Mouse (Mus musculus) adrenal gland, postnatal 10 days (tissue): ENCODE results near the gene Hoxc10. TPM values are rescaled to one million over a fixed set of nuclear protein-coding genes. Genes with fewer than 3 reads are reported as not detected.
A peak's percentile ranks its signal among the peaks of the same experiment; 100 is the strongest.

ENCODE experiments used
- DNase-seq: peaks from one replicate; pipeline ENCODE4 v3.0.0; 2021; ENCODE audit warnings: mixed read lengths
- total RNA-seq, 2 experiments: library from RNA; stranded (reverse); gene quantifications; 2 replicates each; pipeline ENCODE4 v1.2.3; 2021

The Hoxc10 gene
- total RNA-seq, 2 experiments from 2014 or later, result 0.94 to 1.4 TPM

GRCm38 (mm10) chr15:102967511-102968397 is 1.2 kb downstream of the Hoxc10 start:
- no peak for DNase-seq

- DNase-seq, result no peak
Measured at GRCm38 (mm10) chr15:102969296-102969695, 2.7 kb downstream of the Hoxc10 start.

- no peak for DNase-seq
Measured at GRCm38 (mm10) chr15:102970740-102971139, 4.1 kb downstream of the Hoxc10 start.

GRCm38 (mm10) chr15:102972254-102972653 is 5.7 kb downstream of the Hoxc10 start:
- no peak for DNase-seq

- no peak for DNase-seq
Measured at GRCm38 (mm10) chr15:102972753-102973152, 6.2 kb downstream of the Hoxc10 start.

- DNase-seq, result no peak
Measured at GRCm38 (mm10) chr15:102975034-102975433, 8.4 kb downstream of the Hoxc10 start.

- no peak for DNase-seq
Measured at GRCm38 (mm10) chr15:102975688-102976111, 9.1 kb downstream of the Hoxc10 start.

GRCm38 (mm10) chr15:102976171-102976570 is 9.6 kb downstream of the Hoxc10 start, which contains the start of gene Hoxc9:
Gene Hoxc9, plus strand, starts transcription at chr15:102976439.
- no peak for DNase-seq

GRCm38 (mm10) chr15:102976631-102977422 is 10.2 kb downstream of the Hoxc10 start:
- DNase-seq, result no peak

- DNase-seq, result no peak
Measured at GRCm38 (mm10) chr15:102977423-102977974, 10.9 kb downstream of the Hoxc10 start.

- DNase-seq, result no peak
Measured at GRCm38 (mm10) chr15:102978615-102979515, 12.3 kb downstream of the Hoxc10 start.

GRCm38 (mm10) chr15:102979936-102980335 is 13.3 kb downstream of the Hoxc10 start:
- no peak for DNase-seq

- DNase-seq, result no peak
Measured at GRCm38 (mm10) chr15:102980352-102980751, 13.8 kb downstream of the Hoxc10 start.

GRCm38 (mm10) chr15:102980912-102981311 is 14.3 kb downstream of the Hoxc10 start:
- DNase-seq, result no peak

GRCm38 (mm10) chr15:102981379-102982288 is 15.0 kb downstream of the Hoxc10 start:
- DNase-seq, result no peak

GRCm38 (mm10) chr15:102983716-102984115 is 17.1 kb downstream of the Hoxc10 start:
- DNase-seq, result no peak

- no peak for DNase-seq
Measured at GRCm38 (mm10) chr15:102984521-102984920, 17.9 kb downstream of the Hoxc10 start.

GRCm38 (mm10) chr15:102984925-102985324 is 18.3 kb downstream of the Hoxc10 start:
- DNase-seq, result no peak

- peak; percentile 96 for DNase-seq
Measured at GRCm38 (mm10) chr15:102987124-102987833, 20.7 kb downstream of the Hoxc10 start.

GRCm38 (mm10) chr15:102988078-102988477 is 21.5 kb downstream of the Hoxc10 start:
- no peak for DNase-seq
